Mouse (Mus musculus): ENCODE results near the gene Phldb1. TPM values are rescaled to one million over a fixed set of nuclear protein-coding genes. Genes with fewer than 3 reads are reported as not detected.
A peak's percentile ranks its signal among the peaks of the same experiment; 100 is the strongest.

Phldb1 gene
- total and polyA plus RNA-seq, 3 experiments = 13.8 to 23.0 TPM; not detected in 1

DNA sequence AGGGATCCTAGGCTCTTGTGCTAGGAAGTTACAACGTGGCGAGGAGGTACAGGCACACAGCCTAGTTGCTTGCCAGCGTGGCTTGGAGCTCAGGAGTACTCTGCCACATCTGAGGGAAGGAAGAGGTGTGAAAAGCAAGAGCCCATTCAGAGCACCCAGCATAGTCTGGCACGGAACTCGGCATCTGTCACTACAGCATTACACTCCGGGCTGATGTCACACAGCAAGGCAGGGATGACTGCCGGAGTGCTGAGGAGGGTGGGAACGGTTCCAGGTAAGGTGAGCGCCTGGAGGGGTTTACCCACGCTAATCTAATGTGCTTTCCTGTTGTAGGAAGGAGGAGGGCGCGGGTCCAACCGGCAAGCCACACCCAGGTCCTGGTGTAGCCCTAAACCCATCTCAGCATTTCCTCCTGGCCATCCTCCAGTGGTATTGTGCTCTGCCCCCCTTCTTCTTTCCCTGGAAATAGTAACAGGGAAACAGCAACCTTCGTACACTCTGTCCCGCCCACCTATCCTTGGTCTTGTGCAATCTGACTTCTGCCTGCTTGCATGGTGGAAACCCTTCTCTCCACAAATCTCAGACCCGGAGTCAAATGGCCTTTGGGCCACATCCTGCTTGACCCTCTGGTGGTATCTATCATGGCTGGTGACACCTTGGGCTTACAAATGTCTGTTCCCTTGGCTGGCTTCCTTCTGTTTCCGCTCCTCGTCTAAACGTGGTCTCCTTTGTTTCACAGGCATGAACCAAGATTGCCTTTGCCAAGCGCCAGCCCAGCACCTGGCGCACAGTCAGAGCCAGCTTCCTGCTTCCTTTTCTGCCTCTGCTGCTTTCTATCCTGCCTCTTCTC lies 43.1 kb downstream of the Phldb1 start:
- Histone ChIP-seq H3K27ac (ENCODE audit: control insufficient read depth, low read depth, low read length) (no peak overlapping the region), H3K4me3 (ENCODE audit: control insufficient read depth in 1 of 2, insufficient read depth in 1 of 2, low read depth in 2 of 2, low read length in 2 of 2) (no peak overlapping the region), H3K4me1 (ENCODE audit: control insufficient read depth in 1 of 2, insufficient read depth in 2 of 2, low read length in 2 of 2) (peaks cover 0 to 3% of the 10 kb centered on the region in 2 experiments; a peak in 1 of 4 replicates), H3K9me3 (replicated peaks; ENCODE audit: insufficient read depth, low read length) (no peaks in the 10 kb centered on the region), H3K9ac (ENCODE audit: control insufficient read depth, low read depth, low read length, poor library complexity, severe bottlenecking) (no peak overlapping the region), H3K36me3 (ENCODE audit: control insufficient read depth in 1 of 2, insufficient read depth in 2 of 2, low read length in 2 of 2) (no peaks in the 10 kb centered on the region), H3K79me2 (ENCODE audit: control insufficient read depth, insufficient read depth, low read length, poor library complexity) (no peaks in the 10 kb centered on the region), H3K27me3 (ENCODE audit: control insufficient read depth in 1 of 2, insufficient read depth in 2 of 2, low read length in 2 of 2) (no peaks in the 10 kb centered on the region)
- TF ChIP-seq MAX (IDR thresholded peaks at IDR 0.05; ENCODE audit: low read length) = no peak
- TF ChIP-seq MAFK (IDR thresholded peaks at IDR 0.05; ENCODE audit: borderline replicate concordance, low read depth, low read length) = no peak
- TF ChIP-seq MYC (IDR thresholded peaks at IDR 0.05; ENCODE audit: low read depth, low read length) = no peak
- no peak for TF ChIP-seq SMC3 (IDR thresholded peaks at IDR 0.05; ENCODE audit: low read depth, low read length)
- TF ChIP-seq JUND (IDR thresholded peaks at IDR 0.05; ENCODE audit: low read depth, low read length) = no peak
- no peak for TF ChIP-seq ELF1 (IDR thresholded peaks at IDR 0.05; ENCODE audit: low read depth, low read length)
- TF ChIP-seq POLR2A (IDR thresholded peaks at IDR 0.05; ENCODE audit: control insufficient read depth in 1 of 2, insufficient read depth in 1 of 2, low read depth in 1 of 2, low read length in 2 of 2, poor library complexity in 1 of 2) = no peak
- DNase-seq (ENCODE audit: low read depth, low spot score) = no peak

DNA sequence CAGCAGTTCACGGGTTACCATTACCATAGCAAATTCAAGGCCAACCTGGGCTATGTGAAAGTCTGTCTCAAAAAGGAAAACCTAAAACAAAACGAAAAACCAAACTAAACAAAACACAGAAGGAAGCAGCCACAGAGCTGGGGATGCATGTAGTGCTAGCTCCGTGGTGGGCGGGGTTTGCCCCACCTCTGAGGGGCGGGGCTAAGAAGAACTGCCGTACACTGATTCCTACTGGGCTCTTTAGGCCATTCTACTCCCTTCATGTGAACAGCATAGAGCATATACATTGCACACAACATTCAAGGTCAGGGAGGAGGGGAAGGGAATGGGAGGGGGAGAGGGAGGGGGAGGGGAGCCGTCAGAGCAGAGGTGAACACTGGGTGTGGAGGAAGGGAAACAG lies 44.4 kb downstream of the Phldb1 start:
- peak; percentile 50 for DNase-seq (ENCODE audit: low read depth, low spot score)
- H3K9me3 ChIP-seq (replicated peaks; ENCODE audit: insufficient read depth, low read length) = no peaks in the 10 kb centered on the region
- no peak overlapping the region for H3K27ac ChIP-seq (ENCODE audit: control insufficient read depth, low read depth, low read length)
- peaks cover 0 to 3% of the 10 kb centered on the region in 2 experiments; a peak in 1 of 4 replicates for H3K4me1 ChIP-seq (ENCODE audit: control insufficient read depth in 1 of 2, insufficient read depth in 2 of 2, low read length in 2 of 2)
- no peaks in the 10 kb centered on the region for H3K36me3 ChIP-seq (ENCODE audit: control insufficient read depth in 1 of 2, insufficient read depth in 2 of 2, low read length in 2 of 2)
- TF ChIP-seq MYC (IDR thresholded peaks at IDR 0.05; ENCODE audit: low read depth, low read length) (no peak), BHLHE40 (IDR thresholded peaks at IDR 0.05; ENCODE audit: borderline replicate concordance, low read depth, low read length) (no peak)
- no peak overlapping the region for H3K4me3 ChIP-seq (ENCODE audit: control insufficient read depth in 1 of 2, insufficient read depth in 1 of 2, low read depth in 2 of 2, low read length in 2 of 2)
- H3K79me2 ChIP-seq (ENCODE audit: control insufficient read depth, insufficient read depth, low read length, poor library complexity) = no peaks in the 10 kb centered on the region
- H3K9ac ChIP-seq (ENCODE audit: control insufficient read depth, low read depth, low read length, poor library complexity, severe bottlenecking) = no peak overlapping the region
- H3K27me3 ChIP-seq (ENCODE audit: control insufficient read depth in 1 of 2, insufficient read depth in 2 of 2, low read length in 2 of 2) = no peaks in the 10 kb centered on the region

DNA sequence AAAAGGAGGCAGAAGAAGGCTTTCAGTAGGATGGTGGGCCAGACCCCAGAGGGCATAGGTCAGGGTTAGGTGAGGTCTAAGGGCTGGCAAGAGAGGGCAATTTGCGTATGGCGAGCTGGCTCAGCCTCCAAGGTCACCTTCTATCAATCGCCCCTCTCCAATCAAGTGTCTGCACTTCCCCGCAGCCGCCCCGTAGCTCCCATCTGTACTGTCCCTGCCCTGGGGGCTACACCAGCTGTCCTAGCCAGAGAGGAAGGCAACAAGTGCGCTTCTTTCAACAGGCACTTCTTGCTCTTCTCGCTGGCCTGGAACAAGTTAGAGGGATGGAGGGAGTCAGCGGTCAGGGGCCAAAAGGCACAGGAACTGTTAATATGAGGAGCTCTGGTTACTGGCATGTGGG lies 47.0 kb downstream of the Phldb1 start:
- Histone ChIP-seq H3K9me3 (replicated peaks; ENCODE audit: insufficient read depth, low read length) (no peaks in the 10 kb centered on the region), H3K9ac (ENCODE audit: control insufficient read depth, low read depth, low read length, poor library complexity, severe bottlenecking) (no peak overlapping the region), H3K27ac (ENCODE audit: control insufficient read depth, low read depth, low read length) (no peak overlapping the region), H3K4me1 (ENCODE audit: control insufficient read depth in 1 of 2, insufficient read depth in 2 of 2, low read length in 2 of 2) (peaks cover 0 to 3% of the 10 kb centered on the region in 2 experiments; a peak in 1 of 4 replicates), H3K79me2 (ENCODE audit: control insufficient read depth, insufficient read depth, low read length, poor library complexity) (no peaks in the 10 kb centered on the region), H3K4me3 (ENCODE audit: control insufficient read depth in 1 of 2, insufficient read depth in 1 of 2, low read depth in 2 of 2, low read length in 2 of 2) (no peak overlapping the region), H3K27me3 (ENCODE audit: control insufficient read depth in 1 of 2, insufficient read depth in 2 of 2, low read length in 2 of 2) (no peaks in the 10 kb centered on the region; a peak in 1 of 4 replicates), H3K36me3 (ENCODE audit: control insufficient read depth in 1 of 2, insufficient read depth in 2 of 2, low read length in 2 of 2) (no peaks in the 10 kb centered on the region)
- DNase-seq (ENCODE audit: low read depth, low spot score) = no peak
- TF ChIP-seq ZKSCAN1 (IDR thresholded peaks at IDR 0.05; ENCODE audit: low read depth, low read length) (no peak), TCF12 (IDR thresholded peaks at IDR 0.05; ENCODE audit: low read depth, low read length) (no peak), POLR2A (IDR thresholded peaks at IDR 0.05; ENCODE audit: control insufficient read depth in 1 of 2, insufficient read depth in 1 of 2, low read depth in 1 of 2, low read length in 2 of 2, poor library complexity in 1 of 2) (no peak)
